Mouse (Mus musculus) spleen, postnatal 14 days (tissue): Measurements from ENCODE around the gene Rhbdd1.
A peak's percentile ranks its signal among the peaks of the same experiment; 100 is the strongest.

Source experiments
- DNase-seq, 2 experiments: peaks; one replicate each; pipeline ENCODE4 v3.0.0; 2021 to 2022; ENCODE audit warnings: low spot score in 2 of 2

Gene Rhbdd1

GRCm38 (mm10) chr1:82291151-82291797 is 25.0 kb upstream of the Rhbdd1 start, which contains the start of gene Irs1:
Irs1 (minus strand) TSS chr1:82291416.
- no peak for DNase-seq

- DNase-seq, result no peak
Measured at GRCm38 (mm10) chr1:82291930-82292712, 24.1 kb upstream of the Rhbdd1 start.

GRCm38 (mm10) chr1:82292771-82293170 is 23.5 kb upstream of the Rhbdd1 start:
- DNase-seq, result no peak

GRCm38 (mm10) chr1:82294102-82294501 is 22.1 kb upstream of the Rhbdd1 start:
- DNase-seq, result no peak

- DNase-seq, result no peak
Measured at GRCm38 (mm10) chr1:82298586-82298985, 17.7 kb upstream of the Rhbdd1 start.

- no peak for DNase-seq
Measured at GRCm38 (mm10) chr1:82304483-82304882, 11.8 kb upstream of the Rhbdd1 start.

GRCm38 (mm10) chr1:82316746-82317126 is 484 bp downstream of the Rhbdd1 start:
- peak; percentile 19 to 37 for DNase-seq

- DNase-seq, result no peak
Measured at GRCm38 (mm10) chr1:82320456-82320855, 4.2 kb downstream of the Rhbdd1 start.

GRCm38 (mm10) chr1:82320864-82321263 is 4.6 kb downstream of the Rhbdd1 start:
- no peak for DNase-seq

- no peak for DNase-seq
Measured at GRCm38 (mm10) chr1:82321441-82321840, 5.2 kb downstream of the Rhbdd1 start.

GRCm38 (mm10) chr1:82324131-82324785 is 8.0 kb downstream of the Rhbdd1 start:
- no peak for DNase-seq

GRCm38 (mm10) chr1:82326120-82326519 is 9.9 kb downstream of the Rhbdd1 start:
- no peak for DNase-seq

GRCm38 (mm10) chr1:82328033-82328775 is 12.0 kb downstream of the Rhbdd1 start:
- no peak for DNase-seq

- no peak for DNase-seq
Measured at GRCm38 (mm10) chr1:82329237-82329953, 13.1 kb downstream of the Rhbdd1 start.

- no peak for DNase-seq
Measured at GRCm38 (mm10) chr1:82329954-82330247, 13.6 kb downstream of the Rhbdd1 start.

GRCm38 (mm10) chr1:82334506-82334905 is 18.3 kb downstream of the Rhbdd1 start:
- no peak for DNase-seq

- no peak for DNase-seq
Measured at GRCm38 (mm10) chr1:82353089-82353488, 36.8 kb downstream of the Rhbdd1 start.

- no peak for DNase-seq
Measured at GRCm38 (mm10) chr1:82353755-82354154, 37.5 kb downstream of the Rhbdd1 start.

- no peak for DNase-seq
Measured at GRCm38 (mm10) chr1:82358871-82359647, 42.8 kb downstream of the Rhbdd1 start.

GRCm38 (mm10) chr1:82359648-82360026 is 43.4 kb downstream of the Rhbdd1 start:
- DNase-seq, result no peak

GRCm38 (mm10) chr1:82361240-82361639 is 45.0 kb downstream of the Rhbdd1 start:
- no peak for DNase-seq
